Mouse (Mus musculus) forebrain, embryonic 16.5 days (tissue): ENCODE results near the gene Hus1b. TPM values are rescaled to one million over a fixed set of nuclear protein-coding genes. Genes with fewer than 3 reads are reported as not detected.

Experiments used
- ATAC-seq: fragments of 200-750 bp; cut with Nextera tagmentation; 2 replicates; pipeline ENCODE4 v1.8.0; 2017; ENCODE audit warnings: mild to moderate bottlenecking, moderate library complexity
- H3K27ac ChIP-seq: fragments of 300-500 bp; sonication (generic); 2 replicates; pipeline ENCODE4 v1.5.1; 2014; ENCODE audit warnings: low read length, control low read depth
- H3K27me3 ChIP-seq: fragments of 300-500 bp; sonication (generic); replicated peaks from 2 replicates; pipeline ENCODE4 v1.6.1; 2014; ENCODE audit warnings: low read length; ENCODE audit not compliant: control insufficient read depth, insufficient read depth
- H3K36me3 ChIP-seq: fragments of 300-500 bp; sonication (generic); 2 replicates; pipeline ENCODE4 v1.6.1; 2014; ENCODE audit not compliant: control insufficient read depth, insufficient read depth
- H3K4me1 ChIP-seq: fragments of 300-500 bp; sonication (generic); replicated peaks from 2 replicates; pipeline ENCODE4 v1.6.1; 2014; ENCODE audit warnings: low read length; ENCODE audit not compliant: control insufficient read depth, insufficient read depth
- H3K4me2 ChIP-seq: fragments of 300-500 bp; sonication (generic); 2 replicates; pipeline ENCODE4 v1.6.1; 2014; ENCODE audit warnings: mild to moderate bottlenecking, low read length, control low read depth
- H3K4me3 ChIP-seq: fragments of 300-500 bp; sonication (generic); replicated peaks from 2 replicates; pipeline ENCODE4 v1.5.1; 2014; ENCODE audit warnings: mild to moderate bottlenecking, low read length, control low read depth
- H3K9ac ChIP-seq: fragments of 300-500 bp; sonication (generic); replicated peaks from 2 replicates; pipeline ENCODE4 v1.6.1; 2014; ENCODE audit warnings: low read depth, low read length, control low read depth
- H3K9me3 ChIP-seq: fragments of 300-500 bp; sonication (generic); 2 replicates; pipeline ENCODE4 v1.6.1; 2016; ENCODE audit warnings: low read length; ENCODE audit not compliant: control insufficient read depth
- WGBS: fragments of 180-500 bp; shearing (Covaris S2); extraction: QIAGEN DNeasy Blood & Tissue Kit; methylation state at CpG from one replicate; pipeline ENCODE4 v1.1.7; 2014; 5-methylcytosine and 5-hydroxymethylcytosine counted together
- polyA plus RNA-seq: library from polyadenylated mRNA; unstranded; fragments of >200 nt; fragmentation: Nextera tagmentation; extraction: Ambion mirVana; gene quantifications from 2 replicates; pipeline ENCODE4 v1.2.1, GENCODE M21; 2015

The Hus1b gene
- polyA plus RNA-seq, 1 experiment from 2014 or later, result not detected

DNA sequence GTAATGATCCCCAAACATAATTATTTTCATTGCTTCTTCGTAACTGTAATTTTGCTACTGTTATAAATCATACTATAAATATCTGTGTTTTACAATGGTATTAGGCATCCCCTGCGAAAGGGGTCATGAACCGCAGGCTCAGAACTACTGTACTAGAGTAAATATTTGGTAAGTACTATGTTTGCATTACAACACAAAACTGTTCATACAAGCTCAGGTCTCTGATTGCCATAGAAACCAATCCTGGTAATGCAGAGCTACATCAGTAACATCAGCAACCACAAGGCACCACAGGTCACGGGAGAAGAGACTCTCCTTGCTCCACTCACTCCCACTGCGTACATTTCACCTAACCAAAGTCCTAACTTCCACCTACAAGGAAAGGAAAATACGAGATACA, 23.3 kb downstream of the Hus1b start:
- WGBS, result 91% methylated on average over 6 of the region's 6 CpGs
- H3K9me3 ChIP-seq, result no peaks in the 10 kb centered on the region
- no peak overlapping the region for H3K27ac ChIP-seq
- H3K27me3 ChIP-seq, result no peaks in the 10 kb centered on the region
- H3K4me1 ChIP-seq, result no peaks in the 10 kb centered on the region
- H3K9ac ChIP-seq, result no peak overlapping the region
- no peak overlapping the region for H3K4me3 ChIP-seq
- no peak overlapping the region for H3K4me2 ChIP-seq
- no peak for ATAC-seq
- H3K36me3 ChIP-seq, result peaks cover 5% of the 10 kb centered on the region

DNA sequence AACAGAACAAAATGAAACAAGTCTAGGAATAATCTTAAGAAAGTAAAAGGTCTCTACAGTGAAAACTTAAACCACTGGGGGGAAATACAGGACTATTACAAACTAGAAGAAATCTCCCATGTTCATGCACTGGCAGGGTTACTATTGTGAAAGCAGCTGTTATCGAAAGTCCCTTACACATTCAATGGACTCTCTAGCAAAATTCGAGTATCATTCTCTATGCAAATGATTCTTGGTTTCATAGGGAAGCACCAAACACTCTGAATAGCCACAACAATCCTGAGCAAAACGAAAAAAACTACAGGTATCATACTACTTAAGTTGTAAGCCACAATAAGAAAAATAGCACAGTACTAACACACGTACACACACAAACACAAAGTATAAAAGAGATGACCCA, 25.6 kb downstream of the Hus1b start:
- WGBS, result 76% methylated on average over 4 of the region's 4 CpGs
- Histone ChIP-seq H3K4me2 (no peak overlapping the region), H3K27ac (no peak overlapping the region), H3K27me3 (no peaks in the 10 kb centered on the region), H3K9ac (no peak overlapping the region), H3K36me3 (peaks cover 5% of the 10 kb centered on the region), H3K4me1 (no peaks in the 10 kb centered on the region), H3K4me3 (no peak overlapping the region), H3K9me3 (no peaks in the 10 kb centered on the region)
- no peak for ATAC-seq

DNA sequence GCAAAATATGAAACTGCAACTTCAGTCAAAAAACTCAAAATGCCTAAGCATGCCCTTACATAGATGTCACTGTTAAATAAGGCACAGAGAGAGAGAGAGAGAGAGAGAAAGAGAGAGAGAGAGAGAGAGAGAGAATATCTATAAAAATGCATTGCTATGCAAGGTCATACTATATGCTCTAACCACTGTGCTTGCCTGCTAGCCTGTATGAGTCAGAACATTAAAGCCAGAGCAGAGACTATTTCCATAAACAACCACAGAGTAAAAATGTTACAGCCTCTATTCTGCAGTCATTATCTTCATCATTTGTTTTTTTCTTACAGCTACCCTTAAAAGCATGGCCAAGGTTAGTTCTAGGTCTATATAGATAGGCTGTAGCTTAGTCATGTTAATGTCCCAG, 33.8 kb downstream of the Hus1b start:
- Histone ChIP-seq H3K4me1 (no peaks in the 10 kb centered on the region), H3K27me3 (no peaks in the 10 kb centered on the region), H3K27ac (no peak overlapping the region), H3K4me3 (no peak overlapping the region), H3K9me3 (no peaks in the 10 kb centered on the region), H3K9ac (no peak overlapping the region), H3K36me3 (no peaks in the 10 kb centered on the region), H3K4me2 (no peak overlapping the region)
- ATAC-seq, result no peak

DNA sequence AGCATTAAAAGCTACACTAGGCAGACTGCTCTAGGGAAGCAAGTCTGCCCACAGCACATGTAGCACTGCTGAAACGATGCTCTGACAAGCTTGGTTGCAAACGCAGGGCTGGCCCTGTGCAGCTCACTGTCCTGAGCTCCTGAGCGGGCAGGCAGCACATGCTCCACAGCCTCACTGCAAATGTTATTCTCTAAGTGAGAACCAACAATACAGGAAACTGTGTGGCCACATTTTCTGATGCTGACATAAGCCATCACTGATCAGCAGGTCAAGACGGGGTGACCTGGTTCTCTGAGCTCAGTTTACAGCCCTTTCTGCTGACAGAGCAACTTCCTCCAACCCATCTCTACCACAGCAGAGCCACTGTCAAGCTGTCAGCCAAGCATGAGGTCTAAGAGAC, 34.5 kb downstream of the Hus1b start:
- no peak overlapping the region for H3K4me3 ChIP-seq
- no peaks in the 10 kb centered on the region for H3K36me3 ChIP-seq
- H3K27me3 ChIP-seq, result no peaks in the 10 kb centered on the region
- no peaks in the 10 kb centered on the region for H3K9me3 ChIP-seq
- 37% methylated on average over 4 of the region's 4 CpGs for WGBS
- no peak overlapping the region for H3K9ac ChIP-seq
- H3K4me2 ChIP-seq, result no peak overlapping the region
- no peaks in the 10 kb centered on the region for H3K4me1 ChIP-seq
- no peak for ATAC-seq
- no peak overlapping the region for H3K27ac ChIP-seq

DNA sequence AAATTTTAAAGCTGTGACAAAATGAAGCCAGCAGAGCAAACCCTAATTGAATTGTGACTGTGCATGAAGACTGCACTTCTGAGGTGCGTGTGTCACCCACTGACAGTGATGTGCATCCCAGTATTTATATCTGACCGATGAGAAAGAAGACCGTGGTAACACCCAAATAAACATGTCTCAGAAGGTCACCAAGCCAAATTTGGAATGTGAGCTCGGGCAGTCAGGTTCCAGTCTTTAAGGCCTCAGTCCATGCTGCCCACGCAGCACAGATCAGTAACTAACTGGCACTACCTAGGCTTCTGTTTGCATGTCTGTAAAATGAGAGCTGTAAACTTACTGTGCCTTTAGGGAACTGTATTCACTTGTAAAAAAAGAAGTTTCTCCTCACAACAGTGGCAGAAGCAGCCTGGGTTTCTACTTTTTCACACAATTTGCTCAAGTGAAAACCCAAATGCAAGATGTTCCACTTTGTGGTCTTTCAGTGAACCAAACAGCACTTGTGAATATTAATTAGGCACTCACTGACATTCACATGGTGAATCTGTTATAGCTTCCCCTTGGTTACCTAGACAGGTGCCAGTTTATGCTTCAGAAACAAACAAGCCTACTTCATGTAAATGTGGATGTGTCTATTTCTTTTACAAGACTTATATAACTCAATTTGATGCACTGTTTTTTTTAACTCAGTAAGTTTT, 35.5 kb downstream of the Hus1b start:
- Histone ChIP-seq H3K9me3 (no peaks in the 10 kb centered on the region), H3K4me2 (no peak overlapping the region), H3K4me1 (no peaks in the 10 kb centered on the region), H3K27ac (no peak overlapping the region), H3K4me3 (no peak overlapping the region), H3K36me3 (no peaks in the 10 kb centered on the region), H3K9ac (no peak overlapping the region), H3K27me3 (no peaks in the 10 kb centered on the region)
- no peak for ATAC-seq
- WGBS, result 82% methylated on average over 5 of the region's 5 CpGs

DNA sequence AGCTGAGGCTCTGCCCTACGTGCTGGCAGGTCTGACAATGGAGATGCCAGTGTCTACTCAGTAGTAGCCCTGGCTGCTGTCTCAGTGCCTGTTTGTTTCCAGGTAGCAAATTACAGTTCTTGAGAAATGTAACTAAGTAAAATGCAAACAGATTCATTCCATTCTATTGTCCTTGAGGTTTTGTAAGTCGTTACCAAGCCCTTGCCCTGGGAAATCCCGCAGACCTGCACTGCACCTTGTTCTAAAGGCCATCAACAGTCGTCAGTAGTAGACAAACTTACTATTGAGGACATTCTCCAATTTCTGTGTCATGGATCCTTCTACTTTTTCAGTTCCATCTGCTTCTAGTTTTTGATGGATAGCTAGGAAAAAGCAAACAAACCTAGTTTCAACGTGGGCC, 36.7 kb downstream of the Hus1b start:
- H3K27me3 ChIP-seq, result no peaks in the 10 kb centered on the region
- no peak overlapping the region for H3K4me3 ChIP-seq
- no peak overlapping the region for H3K27ac ChIP-seq
- no peaks in the 10 kb centered on the region for H3K9me3 ChIP-seq
- no peaks in the 10 kb centered on the region for H3K36me3 ChIP-seq
- no peaks in the 10 kb centered on the region for H3K4me1 ChIP-seq
- ATAC-seq, result no peak
- H3K9ac ChIP-seq, result no peak overlapping the region
- WGBS, result 75% methylated on average over 5 of the region's 5 CpGs
- no peak overlapping the region for H3K4me2 ChIP-seq

DNA sequence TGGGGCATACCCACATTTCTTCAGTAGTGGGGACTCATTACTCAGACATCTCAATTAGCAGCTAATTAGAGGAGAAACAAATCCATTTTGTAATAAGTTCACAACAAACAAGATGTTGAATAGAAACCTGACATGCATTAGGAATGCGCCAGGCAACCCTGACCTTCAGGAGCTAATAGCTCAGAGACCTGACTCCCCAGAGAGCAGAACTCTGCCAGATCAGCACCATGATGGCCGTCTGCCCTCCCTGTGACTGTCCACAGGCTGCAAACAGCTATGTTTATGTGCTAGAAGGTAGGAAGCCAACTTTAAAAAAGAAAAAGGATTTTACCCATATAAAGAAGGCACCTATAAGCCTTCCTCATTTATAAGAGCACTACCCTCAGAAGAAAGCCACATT, 45.3 kb downstream of the Hus1b start:
- Histone ChIP-seq H3K9me3 (no peaks in the 10 kb centered on the region), H3K4me3 (no peak overlapping the region), H3K27me3 (no peaks in the 10 kb centered on the region), H3K4me2 (no peak overlapping the region), H3K27ac (no peak overlapping the region), H3K36me3 (peaks cover 6% of the 10 kb centered on the region; the same call in 1 of the 2 replicates), H3K9ac (no peak overlapping the region), H3K4me1 (no peaks in the 10 kb centered on the region)
- ATAC-seq, result no peak
- 41% methylated on average over 2 of the region's 2 CpGs for whole genome bisulfite sequencing

DNA sequence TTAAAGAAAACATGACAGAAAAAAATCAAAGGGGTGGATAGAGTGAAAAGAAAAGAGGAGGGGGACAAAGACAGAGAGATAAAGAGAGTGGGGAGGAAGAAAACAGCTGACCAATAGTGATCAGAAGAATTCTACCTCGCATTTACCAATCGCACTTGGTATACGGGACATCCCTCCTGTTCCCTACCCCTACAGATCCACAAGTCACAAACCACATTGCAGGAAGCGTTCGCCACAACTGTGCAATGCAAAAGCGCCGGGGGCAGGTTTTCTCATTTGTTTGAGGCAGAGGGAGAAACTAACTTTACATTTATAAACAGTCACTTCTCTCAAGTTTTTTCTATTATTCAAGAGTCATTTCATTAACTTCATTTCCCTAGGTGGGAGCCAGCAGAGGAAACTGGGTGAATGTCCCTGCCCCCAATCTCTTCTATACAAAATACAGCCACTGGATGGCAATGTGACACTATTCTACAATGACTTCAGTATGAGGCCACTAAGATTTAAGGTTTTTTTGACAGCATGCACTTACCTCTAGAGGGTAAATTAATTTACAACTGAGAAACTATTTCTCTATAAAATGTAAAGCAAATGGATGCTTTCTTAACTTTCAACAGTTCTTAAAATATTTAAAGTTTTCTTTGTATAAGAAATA, 46.0 kb downstream of the Hus1b start:
- Histone ChIP-seq H3K9ac (no peak overlapping the region), H3K4me1 (no peaks in the 10 kb centered on the region), H3K27ac (no peak overlapping the region), H3K36me3 (peaks cover 6% of the 10 kb centered on the region; the same call in 1 of the 2 replicates), H3K9me3 (no peaks in the 10 kb centered on the region), H3K27me3 (no peaks in the 10 kb centered on the region), H3K4me3 (no peak overlapping the region), H3K4me2 (no peak overlapping the region)
- ATAC-seq, result no peak; the same call in 1 of the 2 replicates
- 89% methylated on average over 7 of the region's 7 CpGs for WGBS
